Mouse (Mus musculus) forebrain, postnatal 0 days (tissue): ENCODE data around the gene Nars2. TPM values are rescaled to one million over a fixed set of nuclear protein-coding genes. Genes with fewer than 3 reads are reported as not detected.

Source experiments
- ATAC-seq: fragments of 200-750 bp; cut with Nextera tagmentation; 2 replicates; pipeline ENCODE4 v1.8.0; 2017; ENCODE audit warnings: mild to moderate bottlenecking, moderate library complexity
- DNase-seq: peaks from one replicate; pipeline ENCODE4 v3.0.0-alpha.2; 2015
- H3K27ac ChIP-seq: fragments of 300-500 bp; sonication (generic); 2 replicates; pipeline ENCODE4 v1.5.1; 2014; ENCODE audit warnings: low read depth, mild to moderate bottlenecking, antibody characterized with exemption, low read length, moderate library complexity, mixed read lengths
- H3K27me3 ChIP-seq: fragments of 300-500 bp; sonication (generic); 2 replicates; pipeline ENCODE4 v1.6.1; 2014; ENCODE audit warnings: mild to moderate bottlenecking, low read length, mixed read lengths; ENCODE audit not compliant: insufficient read depth
- H3K36me3 ChIP-seq: fragments of 300-500 bp; sonication (generic); 2 replicates; pipeline ENCODE4 v1.6.1; 2014; ENCODE audit warnings: mild to moderate bottlenecking, moderate library complexity; ENCODE audit not compliant: insufficient read depth
- H3K4me1 ChIP-seq: fragments of 300-500 bp; sonication (generic); 2 replicates; pipeline ENCODE4 v1.6.1; 2014; ENCODE audit warnings: antibody characterized with exemption; ENCODE audit not compliant: insufficient read depth
- H3K4me2 ChIP-seq: fragments of 300-500 bp; sonication (generic); 2 replicates; pipeline ENCODE4 v1.6.1; 2014; ENCODE audit warnings: low read depth, mild to moderate bottlenecking, moderate library complexity
- H3K4me3 ChIP-seq: fragments of 300-500 bp; sonication (generic); 2 replicates; pipeline ENCODE4 v1.5.1; 2014; ENCODE audit warnings: low read depth, low read length, mixed read lengths
- H3K9ac ChIP-seq: fragments of 300-500 bp; sonication (generic); 2 replicates; pipeline ENCODE4 v1.6.1; 2014; ENCODE audit warnings: mild to moderate bottlenecking
- H3K9me3 ChIP-seq: fragments of 300-500 bp; sonication (generic); 2 replicates; pipeline ENCODE4 v1.6.1; 2016; ENCODE audit warnings: low read length
- CTCF ChIP-seq: sonication (generic); IDR thresholded peaks from 2 replicates; pipeline ENCODE4 v1.5.1; 2016; ENCODE audit warnings: antibody characterized with exemption, control low read depth, low read depth
- WGBS: fragments of 180-500 bp; shearing (Covaris S2); extraction: QIAGEN DNeasy Blood & Tissue Kit; methylation state at CpG from one replicate; pipeline ENCODE4 v1.1.7; 2014; 5-methylcytosine and 5-hydroxymethylcytosine counted together
- polyA plus RNA-seq: library from polyadenylated mRNA; unstranded; fragments of >200 nt; fragmentation: Nextera tagmentation; extraction: Ambion mirVana; gene quantifications from 2 replicates; pipeline ENCODE4 v1.2.1, GENCODE M21; 2015
- total RNA-seq: library from RNA; depleted of rRNA; stranded (reverse); fragments of >200 nt; gene quantifications from 2 replicates; pipeline ENCODE4 v1.2.3, GENCODE M21; 2014

Gene Nars2
- total and polyA plus RNA-seq, 2 experiments from 2014 or later: 15.7 to 18.2 TPM

GRCm38 (mm10) chr7:97071512-97071911, 120.2 kb downstream of the Nars2 start:
- Histone ChIP-seq H3K27ac (no peak overlapping the region), H3K9me3 (no peaks in the 10 kb centered on the region), H3K9ac (no peak overlapping the region), H3K27me3 (no peaks in the 10 kb centered on the region), H3K4me3 (no peak overlapping the region), H3K4me1 (no peaks in the 10 kb centered on the region), H3K36me3 (no peaks in the 10 kb centered on the region), H3K4me2 (no peak overlapping the region)
- ATAC-seq (no peak), DNase-seq (no peak)
- no peak for TF ChIP-seq CTCF
- 83% methylated on average over 3 of the region's 3 CpGs for WGBS

- Histone ChIP-seq H3K36me3 (no peaks in the 10 kb centered on the region), H3K4me1 (no peaks in the 10 kb centered on the region), H3K27ac (no peak overlapping the region), H3K4me3 (no peak overlapping the region), H3K27me3 (no peaks in the 10 kb centered on the region), H3K4me2 (no peak overlapping the region), H3K9me3 (no peaks in the 10 kb centered on the region), H3K9ac (no peak overlapping the region)
- no peak for TF ChIP-seq CTCF
- no peak for DNase-seq
- WGBS: 77% methylated on average over 5 of the region's 5 CpGs
- ATAC-seq: no peak
Measured at GRCm38 (mm10) chr7:97072061-97072460, 120.8 kb downstream of the Nars2 start.

- WGBS: 33% methylated on average over 1 of the region's 1 CpGs
- no peaks in the 10 kb centered on the region for H3K4me1 ChIP-seq
- H3K9ac ChIP-seq: no peak overlapping the region
- no peaks in the 10 kb centered on the region for H3K27me3 ChIP-seq
- DNase-seq (no peak), ATAC-seq (no peak)
- no peak for TF ChIP-seq CTCF
- no peak overlapping the region for H3K27ac ChIP-seq
- H3K9me3 ChIP-seq: no peaks in the 10 kb centered on the region
- H3K4me3 ChIP-seq: no peak overlapping the region
- no peaks in the 10 kb centered on the region for H3K36me3 ChIP-seq
- H3K4me2 ChIP-seq: no peak overlapping the region
Measured at GRCm38 (mm10) chr7:97074974-97075373, 123.7 kb downstream of the Nars2 start.

- no peak for DNase-seq
- Histone ChIP-seq H3K27ac (no peak overlapping the region), H3K27me3 (no peaks in the 10 kb centered on the region), H3K4me1 (no peaks in the 10 kb centered on the region), H3K9me3 (no peaks in the 10 kb centered on the region), H3K36me3 (no peaks in the 10 kb centered on the region), H3K9ac (no peak overlapping the region), H3K4me3 (no peak overlapping the region), H3K4me2 (no peak overlapping the region)
- TF ChIP-seq CTCF: no peak
- ATAC-seq: no peak
Measured at GRCm38 (mm10) chr7:97076977-97077376, 125.7 kb downstream of the Nars2 start.

- Histone ChIP-seq H3K9me3 (no peaks in the 10 kb centered on the region), H3K27me3 (no peaks in the 10 kb centered on the region), H3K27ac (no peak overlapping the region), H3K4me1 (peaks cover 10% of the 10 kb centered on the region; the same call in 1 of the 2 replicates), H3K9ac (no peak overlapping the region), H3K4me3 (no peak overlapping the region), H3K36me3 (no peaks in the 10 kb centered on the region), H3K4me2 (no peak overlapping the region)
- ATAC-seq: no peak
- no peak for TF ChIP-seq CTCF
- WGBS: 36% methylated on average over 4 of the region's 4 CpGs
- no peak for DNase-seq
Measured at GRCm38 (mm10) chr7:97078685-97079084, 127.4 kb downstream of the Nars2 start.

- Histone ChIP-seq H3K4me2 (no peak overlapping the region), H3K9ac (no peak overlapping the region), H3K27me3 (no peaks in the 10 kb centered on the region), H3K4me3 (no peak overlapping the region), H3K27ac (no peak overlapping the region), H3K9me3 (no peaks in the 10 kb centered on the region), H3K4me1 (peaks cover 10% of the 10 kb centered on the region; the same call in 1 of the 2 replicates), H3K36me3 (no peaks in the 10 kb centered on the region)
- DNase-seq (peak; percentile 69), ATAC-seq (no peak)
- 10% methylated on average over 6 of the region's 6 CpGs for WGBS
- peak; percentile 66 for TF ChIP-seq CTCF
Measured at GRCm38 (mm10) chr7:97079145-97079544, 127.8 kb downstream of the Nars2 start.

- 53% methylated on average over 4 of the region's 4 CpGs for WGBS
- no peak overlapping the region for H3K4me2 ChIP-seq
- H3K4me3 ChIP-seq: no peak overlapping the region
- H3K27ac ChIP-seq: no peak overlapping the region
- DNase-seq: no peak
- H3K4me1 ChIP-seq: peaks cover 10% of the 10 kb centered on the region; the same call in 1 of the 2 replicates
- no peaks in the 10 kb centered on the region for H3K9me3 ChIP-seq
- no peaks in the 10 kb centered on the region for H3K27me3 ChIP-seq
- TF ChIP-seq CTCF: no peak
- no peak overlapping the region for H3K9ac ChIP-seq
- H3K36me3 ChIP-seq: no peaks in the 10 kb centered on the region
- ATAC-seq: no peak
Measured at GRCm38 (mm10) chr7:97079651-97080365, 128.5 kb downstream of the Nars2 start.
